Mouse (Mus musculus) heart, postnatal 0 days (tissue): ENCODE data around the gene Brd3. TPM values are rescaled to one million over a fixed set of nuclear protein-coding genes. Genes with fewer than 3 reads are reported as not detected.
A peak's percentile ranks its signal among the peaks of the same experiment; 100 is the strongest.

ENCODE experiments used
- ATAC-seq: fragments of 200-750 bp; cut with Nextera tagmentation; 2 replicates; pipeline ENCODE4 v1.8.0; 2017; ENCODE audit warnings: low read depth, moderate number of reproducible peaks, moderate library complexity; ENCODE audit not compliant: insufficient read depth
- DNase-seq: peaks from one replicate; pipeline ENCODE4 v3.0.0-alpha.2; 2016; ENCODE audit warnings: low spot score
- H3K27ac ChIP-seq: fragments of 300-500 bp; sonication (generic); 2 replicates; pipeline ENCODE4 v1.5.1; 2014; ENCODE audit warnings: low read depth, mild to moderate bottlenecking
- H3K27me3 ChIP-seq: fragments of 300-500 bp; sonication (generic); 2 replicates; pipeline ENCODE4 v1.6.1; 2014; ENCODE audit warnings: low read length, mixed read lengths; ENCODE audit not compliant: control insufficient read depth, insufficient read depth
- H3K36me3 ChIP-seq: fragments of 300-500 bp; sonication (generic); replicated peaks from 2 replicates; pipeline ENCODE4 v1.6.1; 2014; ENCODE audit warnings: low read length, mixed read lengths; ENCODE audit not compliant: control insufficient read depth, insufficient read depth
- H3K4me1 ChIP-seq: fragments of 300-500 bp; sonication (generic); 2 replicates; pipeline ENCODE4 v1.6.1; 2014; ENCODE audit warnings: antibody characterized with exemption; ENCODE audit not compliant: control insufficient read depth, insufficient read depth
- H3K4me2 ChIP-seq: fragments of 300-500 bp; sonication (generic); 2 replicates; pipeline ENCODE4 v1.6.1; 2014; ENCODE audit warnings: low read depth, mild to moderate bottlenecking, low read length, moderate library complexity
- H3K4me3 ChIP-seq: fragments of 300-500 bp; sonication (generic); 2 replicates; pipeline ENCODE4 v1.5.1; 2014; ENCODE audit warnings: low read depth, low read length
- H3K9ac ChIP-seq: fragments of 300-500 bp; sonication (generic); replicated peaks from 2 replicates; pipeline ENCODE4 v1.6.1; 2014; ENCODE audit warnings: low read depth, low read length, mixed read lengths
- H3K9me3 ChIP-seq: fragments of 300-500 bp; sonication (generic); replicated peaks from 2 replicates; pipeline ENCODE4 v1.6.1; 2016; ENCODE audit warnings: low read length; ENCODE audit not compliant: control insufficient read depth
- CTCF ChIP-seq: IDR thresholded peaks from 2 replicates; pipeline ENCODE4 v1.5.1; 2016; ENCODE audit warnings: antibody characterized with exemption, control low read depth, low read depth
- EP300 ChIP-seq: IDR thresholded peaks from 2 replicates; pipeline ENCODE4 v1.6.1; 2016; ENCODE audit warnings: antibody characterized with exemption, low read depth
- WGBS: fragments of 180-500 bp; shearing (Covaris S2); extraction: QIAGEN DNeasy Blood & Tissue Kit; methylation state at CpG from one replicate; pipeline ENCODE4 v1.1.7; 2014; 5-methylcytosine and 5-hydroxymethylcytosine counted together
- polyA plus RNA-seq: library from polyadenylated mRNA; unstranded; fragments of >200 nt; fragmentation: Nextera tagmentation; extraction: Ambion mirVana; gene quantifications from 2 replicates; pipeline ENCODE4 v1.2.1, GENCODE M21; 2015
- total RNA-seq: library from RNA; depleted of rRNA; stranded (reverse); fragments of >200 nt; gene quantifications from 2 replicates; pipeline ENCODE4 v1.2.3, GENCODE M21; 2014; ENCODE audit warnings: low replicate concordance

The Brd3 gene
- total and polyA plus RNA-seq, 2 experiments from 2014 or later, result 13.0 to 37.1 TPM

- Histone ChIP-seq H3K4me2 (no peak overlapping the region), H3K9me3 (no peaks in the 10 kb centered on the region), H3K27me3 (no peaks in the 10 kb centered on the region), H3K4me1 (peaks cover 57% of the 10 kb centered on the region), H3K9ac (no peak overlapping the region), H3K27ac (0 out of 2 replicates have a peak overlapping the region, but pooled peaks have one; percentile 9), H3K36me3 (no peaks in the 10 kb centered on the region), H3K4me3 (no peak overlapping the region)
- WGBS, result 7% methylated on average over 3 of the region's 3 CpGs
- DNase-seq (no peak), ATAC-seq (no peak)
- TF ChIP-seq CTCF (no peak), EP300 (no peak)
Measured at GRCm38 (mm10) chr2:27416425-27416824, 91.0 kb downstream of the Brd3 start.

DNA sequence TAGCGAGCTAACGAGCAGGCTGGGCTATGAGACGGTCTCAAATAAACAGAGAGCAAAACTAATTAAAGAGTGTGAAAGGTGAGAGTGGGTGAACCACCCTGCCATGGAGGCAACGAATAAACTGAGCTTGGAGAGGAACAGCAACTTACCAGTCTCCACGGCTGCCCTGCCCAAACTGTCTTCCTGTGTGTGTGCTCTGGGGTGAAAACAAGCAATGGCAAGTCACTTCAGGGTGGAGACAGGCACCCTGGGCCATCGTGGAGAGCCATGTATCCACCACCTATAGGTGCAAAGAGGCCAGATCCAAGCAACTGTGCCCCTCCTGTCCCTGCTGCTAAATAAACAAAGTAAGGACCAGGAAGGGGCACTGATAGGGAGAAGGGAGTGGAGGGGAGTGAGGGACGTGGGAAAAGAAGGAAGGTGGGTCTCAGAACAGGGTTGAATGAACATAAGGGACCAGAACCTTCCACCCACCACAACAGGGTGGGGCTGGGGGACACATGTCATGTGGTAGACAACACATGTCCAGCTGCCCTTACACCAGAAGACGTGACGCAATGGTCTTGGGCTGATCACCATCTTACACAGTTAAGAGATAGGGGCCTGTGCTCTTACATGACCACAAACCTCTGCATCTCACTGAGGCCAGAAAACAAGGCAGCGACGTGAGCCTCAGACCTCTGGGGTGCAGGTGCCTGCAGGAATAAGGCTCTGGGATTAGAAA is 92.2 kb downstream of the Brd3 start:
- 80% methylated on average over 11 of the region's 11 CpGs for WGBS
- H3K27me3 ChIP-seq, result no peaks in the 10 kb centered on the region
- H3K9me3 ChIP-seq, result no peaks in the 10 kb centered on the region
- no peak for ATAC-seq
- no peak overlapping the region for H3K4me3 ChIP-seq
- no peaks in the 10 kb centered on the region for H3K36me3 ChIP-seq
- DNase-seq, result no peak
- no peak overlapping the region for H3K27ac ChIP-seq
- TF ChIP-seq CTCF (no peak), EP300 (no peak)
- H3K9ac ChIP-seq, result no peak overlapping the region
- H3K4me2 ChIP-seq, result no peak overlapping the region
- peaks cover 51% of the 10 kb centered on the region for H3K4me1 ChIP-seq

GRCm38 (mm10) chr2:27413936-27414657 is 93.4 kb downstream of the Brd3 start:
- Histone ChIP-seq H3K4me2 (no peak overlapping the region), H3K4me1 (peaks cover 49% of the 10 kb centered on the region), H3K9ac (no peak overlapping the region), H3K36me3 (no peaks in the 10 kb centered on the region), H3K9me3 (no peaks in the 10 kb centered on the region), H3K4me3 (no peak overlapping the region), H3K27ac (no peak overlapping the region), H3K27me3 (no peaks in the 10 kb centered on the region)
- ATAC-seq (no peak), DNase-seq (no peak)
- TF ChIP-seq CTCF (no peak), EP300 (no peak)
- WGBS, result 29% methylated on average over 16 of the region's 16 CpGs

- Histone ChIP-seq H3K27me3 (no peaks in the 10 kb centered on the region), H3K4me2 (no peak overlapping the region), H3K4me1 (peaks cover 43% of the 10 kb centered on the region), H3K9me3 (no peaks in the 10 kb centered on the region), H3K27ac (no peak overlapping the region), H3K9ac (no peak overlapping the region), H3K36me3 (no peaks in the 10 kb centered on the region), H3K4me3 (no peak overlapping the region)
- ATAC-seq (no peak), DNase-seq (no peak)
- 82% methylated on average over 2 of the region's 2 CpGs for WGBS
- TF ChIP-seq EP300 (no peak), CTCF (no peak)
Measured at GRCm38 (mm10) chr2:27413582-27413935, 93.9 kb downstream of the Brd3 start.

GRCm38 (mm10) chr2:27412245-27412800 is 95.1 kb downstream of the Brd3 start:
- Histone ChIP-seq H3K36me3 (no peaks in the 10 kb centered on the region), H3K4me1 (peaks cover 31% of the 10 kb centered on the region), H3K9ac (no peak overlapping the region), H3K27me3 (no peaks in the 10 kb centered on the region), H3K4me2 (no peak overlapping the region), H3K27ac (no peak overlapping the region), H3K9me3 (no peaks in the 10 kb centered on the region), H3K4me3 (no peak overlapping the region)
- WGBS, result 49% methylated on average over 7 of the region's 7 CpGs
- TF ChIP-seq EP300 (no peak), CTCF (no peak)
- DNase-seq (no peak), ATAC-seq (no peak)
